Mouse (Mus musculus): ENCODE data around the gene Heatr1.

DNA sequence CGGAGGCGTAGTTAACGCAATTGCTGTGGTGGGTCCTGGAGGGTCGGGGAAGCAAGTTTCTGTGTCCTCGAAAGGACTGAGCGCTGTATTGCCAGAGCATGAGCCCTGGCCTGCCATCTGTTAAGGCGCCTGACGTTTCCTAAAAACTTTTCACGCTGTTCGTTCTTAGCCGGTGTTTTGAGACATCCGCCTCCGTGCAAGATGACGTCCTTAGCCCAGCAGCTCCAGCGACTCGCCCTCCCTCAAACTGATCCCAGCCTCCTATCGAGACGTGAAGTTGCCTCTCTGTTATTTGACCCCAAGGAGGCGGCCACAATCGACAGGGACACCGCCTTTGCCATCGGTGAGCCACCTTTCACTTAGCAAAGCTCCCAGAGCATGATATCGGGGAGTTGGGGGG, 744 bp downstream of the Heatr1 start:
- TF ChIP-seq POLR2A (IDR thresholded peaks at IDR 0.05; ENCODE audit: extremely low read depth, insufficient read depth, low read length) (no peak), CTCF (IDR thresholded peaks at IDR 0.05; ENCODE audit: extremely low read depth, insufficient read depth, low read length) (no peak)
